Mouse (Mus musculus) layer of hippocampus, postnatal 36 days (tissue): ENCODE measurements around the gene Ptp4a2. TPM values are rescaled to one million over a fixed set of nuclear protein-coding genes. Genes with fewer than 3 reads are reported as not detected.
A peak's percentile ranks its signal among the peaks of the same experiment; 100 is the strongest.
"Not testable (repeated sequence)": the region's sequence is repeated elsewhere in the genome, so short reads cannot be mapped to it uniquely, and the experiment has no call there.

Experiments
- DNase-seq, 2 experiments: peaks; one replicate each; pipeline ENCODE4 v3.0.0; 2022
- total RNA-seq, 2 experiments: library from RNA; stranded (reverse); gene quantifications; 2 replicates each; pipeline ENCODE4 v1.2.3; 2021

Ptp4a2 gene
- 100 to 1,000 TPM; 139 to 141 TPM for total RNA-seq

- DNase-seq, result peak; percentile 28 to 34
These were observed at the start of gene Ptp4a2 for GRCm38 (mm10) chr4:129810798-129811604. TSS of gene Ptp4a2 (plus strand) at chr4:129811219.

DNA sequence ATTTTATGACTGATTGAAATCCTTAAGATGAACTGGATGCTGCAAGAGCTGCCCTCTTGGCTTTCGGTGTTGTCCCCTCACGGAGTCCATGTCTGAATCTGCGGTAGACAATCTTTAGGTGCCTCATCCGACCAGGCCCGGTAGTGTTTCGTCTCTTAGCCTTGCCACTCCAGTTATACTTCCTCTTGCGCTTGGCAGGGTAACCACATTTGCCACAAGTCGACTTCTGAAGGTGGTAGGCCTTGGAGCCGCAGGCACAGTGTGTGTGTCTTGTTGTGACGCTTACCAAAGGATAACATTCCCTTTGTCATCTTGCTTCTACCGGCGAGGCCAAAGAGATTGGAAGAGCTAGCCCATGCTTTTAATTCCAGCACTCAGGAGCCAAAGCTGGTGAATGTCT is 49.4 kb upstream of the Ptp4a2 start:
- DNase-seq, result no peak

- not testable (repeated sequence) for DNase-seq
These were observed 48.5 kb upstream of the Ptp4a2 start for GRCm38 (mm10) chr4:129762496-129762895.

- no peak for DNase-seq
These were observed 45.7 kb upstream of the Ptp4a2 start for GRCm38 (mm10) chr4:129765351-129765750.

- DNase-seq, result no peak
These were observed 43.2 kb upstream of the Ptp4a2 start for GRCm38 (mm10) chr4:129767782-129768181.

DNA sequence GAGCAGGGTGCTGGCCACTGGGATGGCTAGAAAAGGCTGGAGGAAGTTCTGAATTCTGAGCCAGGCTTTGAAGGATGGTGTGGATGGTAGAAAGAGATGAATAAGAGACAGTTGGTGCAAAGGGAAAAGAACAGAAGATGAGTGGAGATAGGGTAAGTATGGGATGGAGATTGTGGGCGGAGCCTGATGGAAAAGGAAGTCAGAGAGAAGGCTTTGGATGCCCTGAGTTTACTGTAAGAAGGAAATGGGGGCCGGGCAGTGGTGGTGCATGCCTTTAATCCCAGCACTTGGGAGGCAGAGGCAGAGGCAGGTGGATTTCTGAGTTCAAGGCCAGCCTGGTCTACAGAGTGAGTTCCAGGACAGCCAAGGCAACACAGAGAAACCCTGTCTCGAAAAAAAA is 42.3 kb upstream of the Ptp4a2 start:
- DNase-seq, result not testable (repeated sequence)

DNA sequence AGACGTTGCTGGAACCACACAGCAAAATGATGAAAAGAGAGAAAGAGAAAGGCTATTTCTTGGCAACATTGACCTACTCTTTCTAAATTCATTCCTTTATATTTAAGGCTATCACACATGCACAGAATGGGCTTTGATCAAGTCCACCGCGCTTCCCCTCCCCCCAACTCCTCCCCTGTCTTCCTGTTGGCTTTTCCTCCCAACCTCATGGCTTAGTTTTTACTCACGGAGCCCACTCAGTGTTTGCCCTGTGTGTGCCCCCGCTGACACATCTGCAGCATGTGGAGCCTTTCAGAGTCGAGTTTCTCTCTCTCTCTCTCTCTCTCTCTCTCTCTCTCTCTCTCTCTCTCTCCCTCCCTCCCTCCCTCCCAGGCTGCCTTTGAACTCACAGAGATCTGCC is 40.4 kb upstream of the Ptp4a2 start:
- no peak for DNase-seq

DNA sequence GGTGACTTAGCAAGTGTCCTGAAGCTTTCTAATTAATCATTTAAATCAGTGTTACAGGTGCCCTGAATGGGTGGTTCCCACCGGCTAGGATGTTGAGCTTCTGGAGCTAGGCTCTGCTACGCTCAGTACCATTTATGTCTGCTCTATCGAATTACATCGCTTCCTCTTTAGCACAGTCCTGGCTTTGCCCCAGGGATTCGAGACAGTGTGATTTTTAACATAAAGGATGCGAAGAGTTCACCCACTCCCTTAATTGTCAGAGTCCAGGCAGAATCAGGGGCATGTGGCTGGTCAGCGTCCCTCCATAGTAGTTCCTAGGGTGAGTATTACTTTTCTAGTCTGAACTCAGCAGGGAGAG is 39.7 kb upstream of the Ptp4a2 start:
- no peak for DNase-seq

DNA sequence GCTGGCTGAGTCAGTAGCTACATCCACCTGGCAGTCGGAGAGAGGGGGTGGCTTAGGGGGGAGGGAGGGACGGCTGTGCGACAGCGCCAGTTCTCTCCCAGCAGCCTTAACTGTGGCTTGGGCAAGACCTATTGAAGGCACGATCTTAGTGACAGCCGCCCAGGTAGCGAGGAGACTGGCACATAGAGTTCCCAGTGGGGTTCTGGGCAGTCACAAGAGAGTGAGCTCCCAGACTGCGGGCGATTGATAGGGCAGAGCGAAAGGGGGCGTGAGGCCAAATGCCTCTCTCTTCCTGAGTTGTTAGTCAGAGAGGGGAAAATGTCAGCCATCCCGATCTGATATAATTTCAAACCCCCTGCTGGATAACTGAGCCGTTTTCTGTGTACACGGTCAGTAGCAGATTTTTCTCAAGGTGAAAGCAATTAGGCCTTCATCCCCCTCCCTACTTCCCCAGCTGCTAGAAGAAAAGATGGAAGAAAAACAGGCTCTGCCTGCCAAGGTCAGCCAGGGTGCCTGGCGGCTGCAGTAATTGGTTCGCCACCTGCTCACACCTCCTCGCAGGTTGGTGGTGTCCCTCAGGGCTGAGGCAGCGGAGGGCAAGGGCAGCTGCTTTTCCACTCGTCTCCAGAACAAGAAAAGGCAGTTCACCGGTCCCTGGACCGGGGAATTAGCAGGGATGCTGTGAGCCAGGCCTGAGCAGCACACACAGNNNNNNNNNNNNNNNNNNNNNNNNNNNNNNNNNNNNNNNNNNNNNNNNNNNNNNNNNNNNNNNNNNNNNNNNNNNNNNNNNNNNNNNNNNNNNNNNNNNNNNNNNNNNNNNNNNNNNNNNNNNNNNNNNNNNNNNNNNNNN is 39.1 kb upstream of the Ptp4a2 start:
- peak; percentile 27 to 31 for DNase-seq

GRCm38 (mm10) chr4:129781881-129782675 is 28.9 kb upstream of the Ptp4a2 start:
- DNase-seq, result peak in 1 of 2 experiments; percentile 31

- no peak for DNase-seq
These were observed 28.1 kb upstream of the Ptp4a2 start for GRCm38 (mm10) chr4:129782857-129783331.

- DNase-seq, result no peak
These were observed 27.5 kb upstream of the Ptp4a2 start for GRCm38 (mm10) chr4:129783506-129783905.

DNA sequence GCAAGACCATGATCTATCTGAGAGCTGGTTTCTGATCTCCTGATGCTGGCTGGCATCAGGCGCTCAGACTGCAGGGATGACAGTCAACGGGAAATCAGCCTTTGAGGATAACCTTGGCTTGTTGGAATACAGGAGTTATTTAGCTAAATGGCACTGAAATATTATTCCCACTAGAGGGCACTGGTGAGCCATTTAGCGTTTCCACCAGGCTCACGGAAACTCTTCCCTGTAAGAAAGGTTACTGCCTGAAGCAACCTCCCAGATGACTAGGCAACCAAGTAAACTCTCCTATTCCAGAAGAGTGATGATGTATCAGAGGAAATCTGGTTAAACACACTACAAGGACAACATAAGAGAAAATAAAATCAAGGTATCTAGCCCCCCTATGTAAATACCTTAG is 25.8 kb upstream of the Ptp4a2 start:
- peak; percentile 48 to 62 for DNase-seq

- DNase-seq, result no peak
These were observed 22.3 kb upstream of the Ptp4a2 start for GRCm38 (mm10) chr4:129788693-129789092.

DNA sequence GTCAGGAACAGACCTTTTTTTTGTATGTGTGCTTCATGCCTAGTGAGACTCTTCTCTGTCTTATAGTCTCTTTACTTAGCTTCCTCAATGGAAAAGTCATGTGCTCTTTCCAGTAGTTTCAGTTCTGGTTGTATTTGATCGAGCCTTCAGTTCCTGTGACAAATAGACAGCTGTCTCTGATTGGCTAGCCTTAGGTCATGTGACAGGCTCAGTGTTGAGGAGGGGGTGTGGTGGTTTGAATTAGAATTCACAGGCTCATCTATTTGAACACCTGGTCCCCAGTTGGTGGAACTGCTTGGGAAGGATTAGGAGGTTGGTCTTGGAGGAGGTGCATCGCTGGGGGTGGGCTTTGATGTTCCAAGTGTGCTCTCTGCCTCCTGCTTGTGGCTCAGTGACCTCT is 21.4 kb upstream of the Ptp4a2 start:
- DNase-seq, result no peak

- no peak for DNase-seq
These were observed 20.5 kb upstream of the Ptp4a2 start for GRCm38 (mm10) chr4:129790475-129790874.

DNA sequence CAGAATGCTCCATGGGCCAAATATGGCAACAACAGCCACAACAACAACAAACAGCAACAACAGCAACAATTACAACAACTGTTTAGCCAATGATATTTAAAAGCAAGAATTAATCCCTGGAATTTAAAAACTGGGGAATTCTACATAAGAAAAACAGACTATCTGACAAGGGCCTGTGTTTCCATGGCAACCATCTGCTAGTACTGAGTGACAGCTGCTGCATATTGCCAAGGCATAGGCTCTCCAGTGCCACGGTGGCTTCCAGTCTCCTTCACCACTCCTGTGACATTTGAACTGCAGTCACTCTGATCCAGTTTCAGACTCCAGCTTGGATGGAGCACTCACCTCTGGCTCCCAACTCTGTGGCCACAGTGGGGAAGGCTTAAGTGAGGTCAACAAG is 19.6 kb upstream of the Ptp4a2 start:
- peak in 1 of 2 experiments; percentile 41 for DNase-seq

DNA sequence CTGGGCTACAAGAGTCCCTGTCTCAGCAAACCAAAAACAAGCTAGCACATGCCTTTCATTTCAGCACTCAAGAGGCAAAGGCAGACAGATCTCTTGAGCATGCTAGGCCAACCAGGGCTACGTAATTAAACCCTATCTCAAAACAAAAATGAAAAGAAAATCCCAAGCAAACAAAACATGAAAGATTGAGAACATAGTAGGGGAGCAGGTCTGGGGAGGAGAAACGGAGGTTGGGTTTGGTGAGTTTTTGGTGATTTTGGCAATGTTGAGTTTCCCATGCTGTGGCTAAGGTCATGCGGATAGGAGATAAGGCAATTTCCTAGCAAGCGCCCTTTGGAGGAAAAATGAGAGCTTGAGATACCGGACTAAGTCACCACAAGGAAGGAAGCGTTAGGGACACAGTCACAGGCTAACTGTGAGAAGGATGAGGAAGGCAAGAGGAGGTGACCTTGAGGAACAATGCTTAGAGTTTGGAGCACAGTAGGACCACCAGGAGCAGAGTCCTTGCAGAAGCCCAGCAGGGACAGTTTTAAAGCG is 18.3 kb upstream of the Ptp4a2 start:
- DNase-seq, result no peak

DNA sequence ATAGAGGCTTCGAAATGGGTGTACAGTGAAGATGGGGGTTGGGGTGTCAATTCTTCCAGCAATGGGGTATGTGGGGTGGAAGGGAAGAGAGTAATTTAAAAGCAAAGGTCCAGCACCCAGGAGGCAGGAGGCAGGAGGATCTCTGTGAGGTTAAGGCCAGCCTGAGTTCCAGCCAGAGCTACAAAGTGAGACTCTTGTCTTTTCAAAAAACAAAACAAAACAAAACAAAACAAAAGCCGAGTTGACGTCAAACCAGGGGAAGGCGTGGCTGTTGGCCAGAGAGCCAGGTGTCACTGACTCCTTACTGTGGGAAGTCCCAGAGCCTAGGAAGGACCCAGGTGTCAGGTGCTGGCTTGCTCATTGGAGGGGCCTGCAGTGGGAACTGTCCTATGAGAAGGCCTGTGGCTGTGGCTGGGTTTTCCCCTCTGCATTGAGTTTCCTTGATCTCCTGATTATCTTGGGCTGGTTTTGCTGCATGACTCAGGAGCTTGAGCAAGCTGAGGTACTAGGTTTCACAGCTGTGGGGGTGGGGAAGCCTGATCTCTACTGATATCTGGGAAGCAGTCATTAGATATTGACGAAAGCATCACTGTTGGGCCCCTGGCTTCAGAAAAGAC is 17.2 kb upstream of the Ptp4a2 start:
- DNase-seq, result no peak

DNA sequence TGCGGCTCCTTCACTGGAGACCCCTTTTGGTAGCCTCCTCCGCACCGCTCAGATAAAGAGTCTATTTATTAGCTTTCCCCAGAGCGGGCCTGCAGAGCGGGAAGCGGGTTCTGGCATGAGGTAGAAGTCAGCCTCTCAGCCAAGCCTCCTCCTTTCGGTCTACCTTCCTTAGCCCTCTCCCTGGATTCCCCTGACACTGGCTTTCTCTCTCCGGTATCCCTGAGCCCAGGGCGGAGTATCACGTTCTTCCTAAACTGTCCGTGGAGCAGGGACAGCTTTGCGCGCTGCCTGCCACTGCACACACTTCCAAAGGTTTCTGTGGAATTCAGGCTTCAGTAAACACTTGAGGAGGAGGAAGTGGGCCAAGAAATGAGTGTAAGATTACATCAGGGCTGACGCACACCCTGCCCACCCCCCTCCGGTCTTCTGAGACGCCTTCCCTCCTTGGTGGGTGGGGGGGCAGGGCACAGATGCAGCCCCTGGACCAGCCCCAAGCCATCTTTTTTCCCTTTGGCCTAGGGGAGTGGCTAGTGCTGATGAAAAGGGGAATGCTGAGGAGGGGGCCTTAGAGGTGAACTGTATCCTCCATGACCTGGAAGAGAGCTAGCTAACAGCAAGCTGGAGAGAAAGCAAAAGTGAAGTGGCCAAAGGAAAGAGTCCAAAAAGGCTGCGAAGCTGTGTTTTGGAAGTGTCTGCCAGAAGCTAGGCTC is 15.7 kb upstream of the Ptp4a2 start:
- DNase-seq, result no peak

- no peak for DNase-seq
These were observed 15.2 kb upstream of the Ptp4a2 start for GRCm38 (mm10) chr4:129795861-129796260.
